Mouse (Mus musculus) WW6 (cell line): ENCODE results near the gene D430041D05Rik.

Experiments used
- DNase-seq: peaks from one replicate; pipeline ENCODE4 v3.0.0-alpha.2; 2013; ENCODE audit warnings: low read depth, low spot score

D430041D05Rik gene

GRCm38 (mm10) chr2:104351415-104352203 is 59.2 kb downstream of the D430041D05Rik start:
- no peak for DNase-seq

GRCm38 (mm10) chr2:104337619-104338018 is 73.2 kb downstream of the D430041D05Rik start:
- no peak for DNase-seq

- no peak for DNase-seq
Observed at GRCm38 (mm10) chr2:104335824-104336223, 75.0 kb downstream of the D430041D05Rik start.

GRCm38 (mm10) chr2:104333952-104334351 is 76.9 kb downstream of the D430041D05Rik start:
- no peak for DNase-seq

- DNase-seq, result no peak
Observed at GRCm38 (mm10) chr2:104332707-104333106, 78.1 kb downstream of the D430041D05Rik start.

- no peak for DNase-seq
Observed at GRCm38 (mm10) chr2:104331261-104331660, 79.6 kb downstream of the D430041D05Rik start.

GRCm38 (mm10) chr2:104327116-104327794 is 83.6 kb downstream of the D430041D05Rik start:
- no peak for DNase-seq

GRCm38 (mm10) chr2:104323773-104324172 is 87.0 kb downstream of the D430041D05Rik start:
- DNase-seq, result no peak

GRCm38 (mm10) chr2:104323351-104323750 is 87.5 kb downstream of the D430041D05Rik start:
- no peak for DNase-seq

GRCm38 (mm10) chr2:104320061-104320624 is 90.7 kb downstream of the D430041D05Rik start:
- DNase-seq, result no peak

GRCm38 (mm10) chr2:104319443-104319842 is 91.4 kb downstream of the D430041D05Rik start:
- no peak for DNase-seq

- no peak for DNase-seq
Observed at GRCm38 (mm10) chr2:104318881-104319280, 91.9 kb downstream of the D430041D05Rik start.

GRCm38 (mm10) chr2:104318259-104318658 is 92.6 kb downstream of the D430041D05Rik start:
- DNase-seq, result no peak

GRCm38 (mm10) chr2:104317631-104318030 is 93.2 kb downstream of the D430041D05Rik start:
- no peak for DNase-seq

- DNase-seq, result no peak
Observed at GRCm38 (mm10) chr2:104316483-104316882, 94.3 kb downstream of the D430041D05Rik start.

- no peak for DNase-seq
Observed at GRCm38 (mm10) chr2:104313246-104313645, 97.6 kb downstream of the D430041D05Rik start.

GRCm38 (mm10) chr2:104307102-104307501 is 103.7 kb downstream of the D430041D05Rik start:
- DNase-seq, result no peak

- no peak for DNase-seq
Observed at GRCm38 (mm10) chr2:104305722-104306121, 105.1 kb downstream of the D430041D05Rik start.

- DNase-seq, result no peak
Observed at GRCm38 (mm10) chr2:104299912-104300311, 110.9 kb downstream of the D430041D05Rik start.

- peak; percentile 53 for DNase-seq
Observed at GRCm38 (mm10) chr2:104299160-104299559, 111.7 kb downstream of the D430041D05Rik start.

GRCm38 (mm10) chr2:104286821-104287220 is 124.0 kb downstream of the D430041D05Rik start:
- no peak for DNase-seq

GRCm38 (mm10) chr2:104283401-104283955 is 127.3 kb downstream of the D430041D05Rik start:
- DNase-seq, result no peak
